Mouse (Mus musculus) cerebellum, adult 2 months (tissue): ENCODE data around the gene Epx. TPM values are rescaled to one million over a fixed set of nuclear protein-coding genes. Genes with fewer than 3 reads are reported as not detected.

Experiments
- DNase-seq, 2 experiments: peaks; one replicate each; pipeline ENCODE4 v3.0.0; 2021
- H3K27ac ChIP-seq: fragments of 200-500 bp; 2 replicates; pipeline ENCODE4 v1.5.1; 2012; ENCODE audit warnings: low read length, control low read depth, inconsistent platforms; ENCODE audit not compliant: insufficient read depth
- H3K27me3 ChIP-seq: fragments of 200-500 bp; 2 replicates; pipeline ENCODE4 v1.6.1; 2012; ENCODE audit warnings: inconsistent platforms, mild to moderate bottlenecking, low read length, moderate library complexity; ENCODE audit not compliant: control insufficient read depth, insufficient read depth
- H3K4me1 ChIP-seq: fragments of 200-500 bp; 2 replicates; pipeline ENCODE4 v1.6.1; 2011; ENCODE audit warnings: low read length; ENCODE audit not compliant: control insufficient read depth, insufficient read depth
- H3K4me3 ChIP-seq: fragments of 200-500 bp; replicated peaks from 2 replicates; pipeline ENCODE3; 2011; ENCODE audit warnings: mild to moderate bottlenecking, low read depth, low read length, control low read depth; ENCODE audit not compliant: insufficient read depth
- CTCF ChIP-seq: fragments of 200-500 bp; IDR thresholded peaks from 2 replicates; pipeline ENCODE4 v1.5.1; 2011; ENCODE audit warnings: low read depth, mild to moderate bottlenecking, control low read depth, low read length, moderate library complexity, borderline replicate concordance; ENCODE audit not compliant: insufficient read depth
- POLR2A ChIP-seq: fragments of 200-500 bp; IDR thresholded peaks from 2 replicates; pipeline ENCODE4 v1.6.1; 2011; ENCODE audit warnings: low read length, control low read depth, borderline replicate concordance; ENCODE audit not compliant: insufficient read depth
- WGBS: fragments of 180-500 bp; shearing (Covaris S2); methylation state at CpG from one replicate; pipeline ENCODE4 v1.1.7; 2018; 5-methylcytosine and 5-hydroxymethylcytosine counted together
- polyA plus RNA-seq: library from polyadenylated mRNA; depleted of rRNA; stranded (reverse); fragments of >200 nt; gene quantifications from 2 replicates; pipeline ENCODE4 v1.2.3, GENCODE M21; 2012; rRNA removed

The Epx gene
- polyA plus RNA-seq = 1.4 and 3.0 TPM in 2 replicates

DNA sequence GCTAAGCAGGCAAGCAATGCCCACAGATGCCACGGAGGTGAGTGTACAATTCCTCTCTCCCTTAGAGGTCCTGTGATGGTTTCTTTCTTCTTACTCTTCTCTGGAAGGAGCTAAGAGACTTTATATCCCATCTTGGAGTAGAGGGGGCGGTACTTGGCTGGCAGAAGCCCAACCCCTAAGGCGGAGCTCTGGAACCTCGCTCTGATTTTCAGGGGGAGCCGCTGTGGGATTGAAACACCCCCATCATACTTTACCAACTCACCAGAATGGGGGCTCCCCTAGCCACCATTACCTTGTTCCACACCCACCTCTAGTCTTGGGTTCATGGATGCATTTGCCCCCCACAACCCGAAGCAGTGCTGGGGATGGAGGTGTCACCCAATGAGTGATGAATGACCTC, at the start of gene Epx:
Gene Epx, minus strand, starts transcription at position 101 of the 400 bp plus-strand sequence.
- no peak within 1 kb of the TSS for H3K27ac ChIP-seq
- 85% methylated on average over 6 of the region's 6 CpGs for WGBS
- DNase-seq = no peak
- no peaks in the 10 kb centered on the region for H3K4me1 ChIP-seq
- no peak within 1 kb of the TSS for H3K4me3 ChIP-seq
- no peaks in the 10 kb centered on the region for H3K27me3 ChIP-seq
- no peak for TF ChIP-seq CTCF
- TF ChIP-seq POLR2A = no peak

GRCm38 (mm10) chr11:87920966-87921365, 45.6 kb upstream of the Epx start, which contains the start of gene Olfr464:
Olfr464 (minus strand) TSS chr11:87920967.
- WGBS = 37% methylated on average over 5 of the region's 5 CpGs
- no peaks in the 10 kb centered on the region for H3K4me1 ChIP-seq
- no peak within 1 kb of the TSS for H3K4me3 ChIP-seq
- DNase-seq = no peak
- H3K27ac ChIP-seq = no peak within 1 kb of the TSS
- H3K27me3 ChIP-seq = no peaks in the 10 kb centered on the region
- TF ChIP-seq POLR2A (no peak), CTCF (no peak)

- no peak overlapping the region for H3K4me3 ChIP-seq
- no peaks in the 10 kb centered on the region for H3K4me1 ChIP-seq
- H3K27ac ChIP-seq = no peak overlapping the region
- TF ChIP-seq POLR2A (no peak), CTCF (no peak)
- no peak for DNase-seq
- no peaks in the 10 kb centered on the region for H3K27me3 ChIP-seq
- 61% methylated on average over 2 of the region's 2 CpGs for WGBS
Observed at GRCm38 (mm10) chr11:87920301-87920700, 45.0 kb upstream of the Epx start.

DNA sequence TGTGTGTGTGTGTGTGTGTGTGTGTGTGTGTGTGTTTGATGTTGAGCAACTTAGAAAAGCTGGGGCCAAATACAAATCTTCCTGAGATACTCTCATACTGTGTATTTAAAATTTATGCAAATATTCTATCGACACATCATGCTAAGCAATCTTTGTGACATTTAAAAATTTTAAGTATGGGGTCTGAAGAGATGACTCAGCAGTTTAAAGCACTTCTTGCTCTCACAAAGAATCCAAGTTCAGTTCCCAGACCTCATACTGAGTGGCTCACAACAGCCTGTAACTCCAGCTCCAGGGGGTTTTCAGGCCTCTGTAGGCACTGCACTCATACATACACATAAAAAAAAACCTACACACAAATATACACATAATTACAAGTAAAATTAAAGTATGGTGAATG, 40.7 kb upstream of the Epx start:
- TF ChIP-seq POLR2A = no peak
- no peak for TF ChIP-seq CTCF
- H3K27ac ChIP-seq = no peak overlapping the region
- no peaks in the 10 kb centered on the region for H3K27me3 ChIP-seq
- H3K4me1 ChIP-seq = no peaks in the 10 kb centered on the region
- no peak overlapping the region for H3K4me3 ChIP-seq
- no peak for DNase-seq
- 89% methylated on average over 1 of the region's 1 CpGs for WGBS

DNA sequence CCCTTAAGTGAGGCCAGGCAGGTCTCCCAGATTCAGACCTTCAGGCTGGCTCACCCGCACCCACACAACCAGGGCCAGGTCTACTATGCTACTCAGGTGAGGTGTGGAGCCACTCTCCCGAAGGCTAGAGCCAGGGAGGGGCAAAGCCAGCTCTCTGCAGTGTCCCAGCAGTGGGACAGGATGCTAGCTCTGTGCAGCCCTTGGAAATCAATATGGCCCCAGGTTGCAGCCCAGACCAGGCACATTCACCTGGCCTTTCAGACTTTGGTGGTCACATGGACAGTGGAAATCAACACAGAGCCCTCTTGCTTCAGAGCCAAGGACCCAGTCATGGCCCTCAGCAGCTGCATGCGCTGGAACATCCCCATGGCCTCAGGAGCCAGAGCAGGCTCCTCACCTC, 29.0 kb upstream of the Epx start:
- WGBS = 83% methylated on average over 3 of the region's 3 CpGs
- no peak for TF ChIP-seq POLR2A
- TF ChIP-seq CTCF = no peak
- Histone ChIP-seq H3K4me1 (no peaks in the 10 kb centered on the region), H3K27me3 (no peaks in the 10 kb centered on the region), H3K4me3 (no peak overlapping the region), H3K27ac (no peak overlapping the region)
- no peak for DNase-seq

DNA sequence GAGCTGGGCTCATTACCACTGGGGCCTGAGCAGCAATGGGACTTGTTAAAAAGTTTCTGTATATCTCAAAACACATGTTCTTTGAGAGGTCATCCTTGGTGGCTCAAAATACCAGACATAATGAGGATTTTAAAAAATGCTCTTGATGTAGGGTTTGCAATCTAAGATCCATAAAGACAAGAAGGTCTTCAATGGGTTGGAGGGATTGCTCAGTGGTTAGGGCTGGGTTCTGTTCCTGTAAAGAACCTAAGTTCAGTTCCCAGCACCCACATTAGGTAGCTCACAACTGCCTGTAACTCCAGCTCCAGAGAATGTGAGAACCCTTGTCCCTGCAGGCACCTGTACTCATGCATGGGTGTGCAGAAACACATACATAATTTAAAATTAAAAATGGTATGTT, 22.0 kb upstream of the Epx start, which contains the start of gene Olfr463:
Gene Olfr463, minus strand, starts transcription at position 101 of the 400 bp plus-strand sequence.
- TF ChIP-seq CTCF = no peak
- no peak for TF ChIP-seq POLR2A
- DNase-seq = no peak
- Histone ChIP-seq H3K4me1 (no peaks in the 10 kb centered on the region), H3K4me3 (no peak within 1 kb of the TSS), H3K27me3 (no peaks in the 10 kb centered on the region), H3K27ac (no peak within 1 kb of the TSS)

DNA sequence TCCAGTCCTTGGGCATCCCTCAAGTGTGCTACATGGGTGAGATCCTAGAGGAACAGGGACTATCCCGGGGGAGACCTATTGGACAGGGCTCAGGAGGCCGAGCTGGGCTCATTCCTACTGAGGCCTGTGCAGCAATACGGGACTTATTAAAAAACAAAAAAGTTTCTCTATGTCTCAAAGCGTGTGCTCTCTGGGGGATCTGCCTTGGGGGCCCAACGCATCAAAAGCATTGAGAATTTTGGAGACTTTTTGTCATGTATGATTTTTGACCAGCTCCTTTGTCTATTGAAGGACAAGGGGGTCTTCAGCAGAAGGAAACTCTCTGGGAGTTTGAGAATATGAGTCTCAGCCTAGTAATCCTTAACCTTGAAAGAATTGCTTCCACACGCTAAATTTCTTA, 16.8 kb upstream of the Epx start, which contains the start of gene Olfr462:
Gene Olfr462, minus strand, starts transcription at position 101 of the 400 bp plus-strand sequence.
- Histone ChIP-seq H3K4me1 (no peaks in the 10 kb centered on the region), H3K4me3 (no peak within 1 kb of the TSS), H3K27ac (no peak within 1 kb of the TSS), H3K27me3 (no peaks in the 10 kb centered on the region)
- no peak for DNase-seq
- 87% methylated on average over 6 of the region's 6 CpGs for WGBS
- no peak for TF ChIP-seq POLR2A
- TF ChIP-seq CTCF = no peak

GRCm38 (mm10) chr11:87884856-87885255, 9.5 kb upstream of the Epx start:
- H3K4me3 ChIP-seq = no peak overlapping the region
- DNase-seq = no peak
- H3K27ac ChIP-seq = no peak overlapping the region
- no peak for TF ChIP-seq CTCF
- TF ChIP-seq POLR2A = no peak
- no peaks in the 10 kb centered on the region for H3K27me3 ChIP-seq
- 73% methylated on average over 5 of the region's 5 CpGs for WGBS
- H3K4me1 ChIP-seq = no peaks in the 10 kb centered on the region
